Mouse (Mus musculus): Measurements from ENCODE around the gene Crat.

Gene Crat

GRCm38 (mm10) chr2:30415157-30415935 lies at the start of gene Crat:
TSS of gene Crat (minus strand) at chr2:30415813.
- DNase-seq (ENCODE audit: low read depth) = no peak

- DNase-seq (ENCODE audit: low read depth) = no peak
Measured at GRCm38 (mm10) chr2:30464411-30464810, 48.8 kb upstream of the Crat start.

DNA sequence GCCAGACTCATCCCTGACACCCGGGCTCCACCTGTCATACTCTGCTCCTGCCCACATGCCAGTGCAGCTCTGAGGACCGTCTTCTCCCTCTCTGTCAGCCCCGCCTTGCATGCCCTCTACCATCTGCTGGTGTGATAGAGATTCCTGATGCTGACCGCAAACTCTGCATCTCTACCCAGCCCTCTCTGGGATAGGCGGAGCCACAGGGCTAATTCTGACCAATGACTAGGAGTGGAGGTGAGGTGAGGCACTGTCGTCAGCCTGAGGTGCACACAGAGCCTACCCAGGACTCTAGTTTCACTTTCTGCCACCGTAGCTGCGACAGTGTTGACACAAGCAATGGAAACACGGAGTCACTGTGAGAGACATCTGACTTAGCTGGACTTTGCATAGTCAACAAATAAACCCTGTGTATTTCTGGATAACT lies 48.3 kb upstream of the Crat start:
- peak; percentile 95 for DNase-seq (ENCODE audit: low read depth)

- DNase-seq (ENCODE audit: low read depth) = no peak
Measured at GRCm38 (mm10) chr2:30463341-30463761, 47.7 kb upstream of the Crat start.

DNA sequence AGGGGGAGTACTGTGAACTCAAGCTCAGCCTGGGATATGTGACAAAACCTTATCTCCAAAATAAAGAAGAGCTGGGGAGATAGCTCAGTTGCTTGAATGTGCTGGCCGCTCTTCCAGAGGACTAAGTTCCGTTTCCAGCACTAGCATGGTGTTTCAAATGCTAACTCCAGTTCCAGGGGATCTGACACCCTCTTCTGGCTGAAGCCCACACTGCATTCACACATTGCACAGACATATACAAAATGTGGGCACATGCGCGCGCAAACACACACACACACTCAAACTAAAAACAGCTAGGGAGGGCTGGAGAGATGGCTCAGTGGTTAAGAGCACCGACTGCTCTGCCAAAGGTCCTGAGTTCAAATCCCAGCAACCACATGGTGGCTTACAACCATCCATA lies 43.6 kb upstream of the Crat start:
- DNase-seq (ENCODE audit: low read depth) = no peak

DNA sequence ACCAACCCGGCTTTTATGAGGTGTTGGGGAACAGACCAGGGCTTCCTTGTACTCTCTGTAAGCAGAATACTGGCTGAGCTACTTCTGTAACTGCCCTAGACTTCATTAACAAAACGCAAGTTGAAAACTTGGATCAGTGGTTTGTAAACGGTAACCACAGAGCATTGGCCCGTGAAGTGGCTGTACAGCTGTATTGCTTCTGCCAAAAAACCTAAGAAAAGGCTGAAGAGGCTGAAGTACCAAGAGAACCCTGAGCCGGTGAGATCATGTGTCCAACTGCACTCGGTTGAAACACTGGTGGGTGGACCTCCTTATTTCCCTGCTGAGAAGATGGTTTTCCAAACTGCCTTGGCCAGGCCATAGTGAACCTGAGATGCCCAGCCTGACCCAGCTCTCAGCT lies 42.7 kb upstream of the Crat start:
- no peak for DNase-seq (ENCODE audit: low read depth)

- DNase-seq (ENCODE audit: low read depth) = no peak
Measured at GRCm38 (mm10) chr2:30456104-30456980, 40.7 kb upstream of the Crat start.

DNA sequence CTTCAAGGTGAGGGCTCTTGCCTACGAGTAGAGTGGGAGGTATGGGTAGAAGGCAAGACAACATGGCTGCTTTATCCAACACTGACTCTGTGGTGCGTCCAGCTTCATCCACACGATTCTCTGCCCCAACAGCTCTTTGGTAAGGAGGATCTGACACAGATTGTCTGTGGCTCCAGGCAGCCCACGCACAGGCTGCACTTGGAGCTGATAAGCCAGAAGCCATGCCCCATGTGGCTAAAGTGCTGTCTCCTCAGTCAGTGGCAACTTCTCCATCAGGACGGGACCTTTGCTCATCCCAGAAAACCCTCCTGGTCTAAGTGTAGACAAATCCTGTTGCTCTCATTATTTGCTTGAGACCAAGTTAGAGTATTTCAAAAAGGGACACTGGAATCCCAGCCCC lies 39.0 kb upstream of the Crat start:
- DNase-seq (ENCODE audit: low read depth) = no peak

DNA sequence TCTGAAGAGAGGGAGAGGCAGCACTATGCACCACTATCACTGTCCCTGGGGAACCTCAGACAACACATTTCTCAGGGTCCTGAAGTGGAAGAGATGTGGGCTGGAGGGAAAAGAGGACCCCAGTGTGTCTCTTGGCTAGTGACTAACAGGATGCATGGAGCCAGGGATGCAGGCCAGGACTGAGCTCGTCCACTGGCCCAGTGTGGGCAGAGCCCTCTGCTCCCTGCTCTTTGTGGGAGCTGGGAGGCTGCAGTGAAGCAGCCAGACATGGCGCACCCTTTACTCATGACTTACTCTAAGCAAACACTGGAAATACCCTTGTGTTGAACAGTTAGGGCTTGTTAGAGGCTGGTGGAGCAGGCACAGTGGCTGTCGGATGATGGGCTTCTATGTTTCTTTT lies 38.0 kb upstream of the Crat start:
- no peak for DNase-seq (ENCODE audit: low read depth)

GRCm38 (mm10) chr2:30451525-30451924 lies 35.9 kb upstream of the Crat start:
- no peak for DNase-seq (ENCODE audit: low read depth)

GRCm38 (mm10) chr2:30450530-30450929 lies 34.9 kb upstream of the Crat start:
- DNase-seq (ENCODE audit: low read depth) = peak; percentile 51

DNA sequence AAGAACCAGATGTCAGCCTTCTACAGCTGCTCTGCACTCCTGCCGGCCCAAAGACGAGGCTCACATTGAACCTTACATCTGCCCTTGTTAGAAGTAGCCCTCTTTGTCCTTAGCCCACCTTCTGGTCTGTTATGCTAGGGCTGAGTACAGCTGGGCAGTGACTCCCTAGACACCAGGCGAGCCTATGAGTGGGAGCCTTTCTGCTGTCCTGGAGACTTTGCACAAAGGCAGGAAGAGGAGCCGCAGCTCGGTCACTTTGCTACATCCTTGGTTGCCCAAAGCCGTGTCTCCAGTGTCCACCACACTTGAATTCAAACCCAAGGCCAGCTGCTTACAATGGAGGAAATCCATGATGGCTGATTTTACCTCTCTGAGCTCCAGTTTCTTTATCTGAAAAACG lies 32.8 kb upstream of the Crat start:
- no peak for DNase-seq (ENCODE audit: low read depth)

DNA sequence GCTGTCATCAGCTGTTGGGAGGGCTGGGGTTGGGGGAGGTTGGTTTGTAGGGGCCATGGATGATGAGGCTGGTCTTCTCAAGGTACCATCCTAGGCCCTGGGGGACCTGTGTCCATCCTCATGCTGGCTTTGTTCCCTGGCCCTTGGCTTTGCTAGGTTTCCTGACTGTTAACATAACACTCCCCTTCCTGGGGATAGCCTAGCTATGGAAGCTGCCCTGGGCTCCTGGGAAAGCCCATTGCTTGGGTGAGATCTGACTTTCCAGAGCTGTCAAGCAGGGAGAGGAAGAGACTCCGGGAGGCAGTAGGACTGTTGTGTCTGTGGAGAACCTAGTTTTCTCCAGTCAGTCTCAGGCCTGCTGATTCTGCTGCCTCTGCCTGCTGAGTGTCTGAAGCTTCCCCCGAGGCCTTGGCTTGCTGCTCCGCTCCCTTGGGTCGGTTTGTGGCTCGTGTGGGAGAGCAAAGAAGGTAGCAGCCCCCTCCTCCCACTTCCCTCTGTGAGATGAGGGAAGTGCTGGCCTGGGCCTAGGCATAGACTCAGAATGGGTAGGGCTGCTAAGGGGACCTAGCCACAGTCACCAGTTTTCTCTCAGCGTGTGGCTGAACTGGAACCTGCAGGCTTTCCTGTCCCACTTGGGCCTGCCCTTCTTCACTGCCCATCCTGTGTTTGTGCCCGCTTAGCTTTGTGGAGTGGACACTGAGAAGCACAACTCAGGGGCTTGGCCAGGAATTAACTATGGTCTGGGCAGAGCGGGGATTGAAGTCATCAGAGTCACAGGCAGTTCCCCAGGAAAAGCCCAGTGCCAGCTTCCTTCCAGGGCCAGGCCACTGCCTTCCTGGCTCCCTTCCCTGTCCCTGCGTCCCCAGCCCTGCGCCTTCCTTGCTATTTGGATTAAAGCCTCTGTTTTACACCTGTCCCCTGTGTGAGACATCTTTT lies 31.5 kb upstream of the Crat start:
- DNase-seq (ENCODE audit: low read depth) = no peak

- no peak for DNase-seq (ENCODE audit: low read depth)
Measured at GRCm38 (mm10) chr2:30445312-30445711, 29.7 kb upstream of the Crat start.

DNA sequence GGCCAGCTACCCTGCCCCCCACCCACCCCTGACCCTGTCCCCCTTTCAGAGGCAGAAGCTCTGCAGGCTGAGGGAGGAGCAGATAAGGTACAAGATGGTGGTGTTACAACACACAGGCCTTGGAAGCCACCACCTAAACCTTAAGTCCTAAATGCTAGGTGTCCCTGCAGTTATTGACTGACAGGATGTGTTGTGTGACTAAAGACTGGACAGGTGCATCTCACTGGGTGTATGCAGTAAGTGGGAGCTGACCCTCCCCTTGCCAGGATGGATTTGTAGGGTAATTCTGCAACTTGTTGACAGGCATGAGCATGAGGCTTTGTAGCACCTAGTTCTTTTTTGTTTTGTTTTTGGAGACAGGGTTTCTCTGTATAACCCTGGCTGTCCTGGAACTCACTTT lies 28.8 kb upstream of the Crat start:
- DNase-seq (ENCODE audit: low read depth) = no peak

- DNase-seq (ENCODE audit: low read depth) = no peak
Measured at GRCm38 (mm10) chr2:30444006-30444405, 28.4 kb upstream of the Crat start.

GRCm38 (mm10) chr2:30443281-30443680 lies 27.7 kb upstream of the Crat start:
- DNase-seq (ENCODE audit: low read depth) = no peak

GRCm38 (mm10) chr2:30442498-30442890 lies 26.9 kb upstream of the Crat start:
- DNase-seq (ENCODE audit: low read depth) = no peak

GRCm38 (mm10) chr2:30441518-30442497 lies 26.2 kb upstream of the Crat start:
- peak; percentile 82 for DNase-seq (ENCODE audit: low read depth)

DNA sequence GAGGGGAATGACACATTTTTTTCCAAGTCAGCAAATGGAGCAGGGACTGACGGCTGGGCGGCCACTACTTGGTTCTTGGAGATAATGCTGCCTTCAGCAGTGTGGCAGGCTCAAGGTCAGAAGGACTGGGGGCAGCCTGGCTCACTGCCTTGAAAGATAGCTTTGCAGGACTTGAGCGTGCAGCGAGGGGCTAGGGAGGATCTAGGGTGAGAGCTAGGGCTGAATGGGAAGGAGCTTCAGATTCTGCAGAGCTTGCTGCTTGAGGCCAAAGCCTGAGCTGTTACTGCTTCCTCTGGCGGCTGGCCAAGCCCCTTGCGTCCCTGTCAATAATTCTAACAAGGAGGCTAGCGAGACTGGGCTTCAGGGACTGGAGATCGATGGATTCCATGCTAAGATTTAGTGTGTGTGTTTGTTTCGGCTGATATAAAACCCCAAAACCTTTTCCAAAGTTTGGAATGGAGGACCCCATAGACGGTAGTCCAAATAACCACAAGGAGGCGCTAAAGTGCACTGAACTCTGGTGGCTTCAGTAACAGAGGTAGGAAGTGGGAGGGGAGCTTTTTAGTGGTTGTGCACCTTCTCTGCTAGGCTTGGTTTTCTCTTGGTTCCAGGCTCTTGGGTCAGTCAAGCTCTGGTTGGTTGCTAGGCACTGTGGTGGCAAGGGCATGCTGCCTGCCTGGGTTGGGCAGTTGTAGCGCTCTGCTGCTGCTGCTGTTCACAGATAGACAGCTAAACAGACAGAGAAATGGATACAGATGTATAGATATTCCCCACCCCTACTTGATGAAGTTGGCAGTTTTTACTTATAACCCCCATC lies 25.3 kb upstream of the Crat start:
- peak; percentile 92 for DNase-seq (ENCODE audit: low read depth)

All from naive thymus-derived CD4-positive, alpha-beta T cell, adult 2 months (primary cell).